Mouse (Mus musculus): ENCODE results near the gene Hapln3. TPM values are rescaled to one million over a fixed set of nuclear protein-coding genes. Genes with fewer than 3 reads are reported as not detected.

Hapln3 gene
- polyA plus RNA-seq, 1 experiment from 2014 or later: 0.40 TPM

GRCm38 (mm10) chr7:79139891-79140591 lies 9.2 kb upstream of the Hapln3 start:
- no peaks in the 10 kb centered on the region for H3K4me1 ChIP-seq (replicated peaks)
- no peak overlapping the region for H3K4me3 ChIP-seq (replicated peaks)
- H3K36me3 ChIP-seq (replicated peaks): no peaks in the 10 kb centered on the region
- H3K9ac ChIP-seq: no peak overlapping the region
- no peaks in the 10 kb centered on the region for H3K27me3 ChIP-seq
- no peak overlapping the region for H3K4me2 ChIP-seq
- WGBS (ENCODE audit: insufficient replicate concordance): 21% methylated on average over 4 of the region's 4 CpGs
- no peak overlapping the region for H3K27ac ChIP-seq (replicated peaks)
- ATAC-seq (ENCODE audit: insufficient read depth): no peak
- no peaks in the 10 kb centered on the region for H3K9me3 ChIP-seq (replicated peaks)

- 46% methylated on average over 6 of the region's 6 CpGs for WGBS (ENCODE audit: insufficient replicate concordance)
- ATAC-seq (ENCODE audit: insufficient read depth): no peak
- H3K4me3 ChIP-seq (replicated peaks): no peak overlapping the region
Measured at GRCm38 (mm10) chr7:79139328-79139824, 8.6 kb upstream of the Hapln3 start.

GRCm38 (mm10) chr7:79133391-79133790 lies 2.6 kb upstream of the Hapln3 start:
- peak; percentile 33; the same call in 1 of the 2 replicates for ATAC-seq (ENCODE audit: insufficient read depth)
- H3K27me3 ChIP-seq: peaks cover 28% of the 10 kb centered on the region
- H3K4me1 ChIP-seq (replicated peaks): 0 out of 2 replicates have a peak, but pooled peaks cover 4% of the 10 kb centered on the region
- H3K36me3 ChIP-seq (replicated peaks): no peaks in the 10 kb centered on the region
- H3K9me3 ChIP-seq (replicated peaks): no peaks in the 10 kb centered on the region
- H3K4me3 ChIP-seq (replicated peaks): no peak overlapping the region
- no peak overlapping the region for H3K4me2 ChIP-seq
- no peak overlapping the region for H3K27ac ChIP-seq (replicated peaks)
- WGBS (ENCODE audit: insufficient replicate concordance): 42% methylated on average over 6 of the region's 6 CpGs
- H3K9ac ChIP-seq: no peak overlapping the region

More at GRCm38 (mm10) chr7:79139328-79139824, 8.6 kb upstream of the Hapln3 start:
- Histone ChIP-seq H3K4me2 (no peak overlapping the region), H3K9ac (no peak overlapping the region), H3K27me3 (no peaks in the 10 kb centered on the region), H3K9me3 (replicated peaks) (no peaks in the 10 kb centered on the region), H3K36me3 (replicated peaks) (no peaks in the 10 kb centered on the region), H3K4me1 (replicated peaks) (no peaks in the 10 kb centered on the region), H3K27ac (replicated peaks) (no peak overlapping the region)

- WGBS (ENCODE audit: insufficient replicate concordance): 14% methylated on average over 13 of the region's 13 CpGs
- 0 out of 2 replicates have a peak, but pooled peaks cover 4% of the 10 kb centered on the region for H3K4me1 ChIP-seq (replicated peaks)
- H3K9ac ChIP-seq: no peak overlapping the region
- H3K9me3 ChIP-seq (replicated peaks): no peaks in the 10 kb centered on the region
- no peaks in the 10 kb centered on the region for H3K36me3 ChIP-seq (replicated peaks)
- no peak overlapping the region for H3K4me3 ChIP-seq (replicated peaks)
- no peak overlapping the region for H3K27ac ChIP-seq (replicated peaks)
- no peak for ATAC-seq (ENCODE audit: insufficient read depth)
- peaks cover 28% of the 10 kb centered on the region for H3K27me3 ChIP-seq
- H3K4me2 ChIP-seq: peak overlapping the region; percentile 36
Measured at GRCm38 (mm10) chr7:79130385-79130784, 433 bp downstream of the Hapln3 start.

GRCm38 (mm10) chr7:79129883-79130282 lies 935 bp downstream of the Hapln3 start:
- Histone ChIP-seq H3K36me3 (replicated peaks) (no peaks in the 10 kb centered on the region), H3K4me1 (replicated peaks) (0 out of 2 replicates have a peak, but pooled peaks cover 4% of the 10 kb centered on the region), H3K9me3 (replicated peaks) (no peaks in the 10 kb centered on the region), H3K27me3 (peaks cover 28% of the 10 kb centered on the region), H3K27ac (replicated peaks) (no peak overlapping the region), H3K9ac (no peak overlapping the region), H3K4me3 (replicated peaks) (no peak overlapping the region), H3K4me2 (no peak overlapping the region)
- no peak for ATAC-seq (ENCODE audit: insufficient read depth)
- 23% methylated on average over 8 of the region's 8 CpGs for WGBS (ENCODE audit: insufficient replicate concordance)

- ATAC-seq (ENCODE audit: insufficient read depth): no peak
- Histone ChIP-seq H3K4me1 (replicated peaks) (no peaks in the 10 kb centered on the region), H3K9ac (no peak overlapping the region), H3K4me3 (replicated peaks) (no peak overlapping the region), H3K27me3 (no peaks in the 10 kb centered on the region), H3K9me3 (replicated peaks) (no peaks in the 10 kb centered on the region), H3K36me3 (replicated peaks) (no peaks in the 10 kb centered on the region), H3K4me2 (no peak overlapping the region), H3K27ac (replicated peaks) (no peak overlapping the region)
- WGBS (ENCODE audit: insufficient replicate concordance): 51% methylated on average over 5 of the region's 5 CpGs
Measured at GRCm38 (mm10) chr7:79123465-79123864, 7.4 kb downstream of the Hapln3 start.

GRCm38 (mm10) chr7:79113848-79114247 lies 17.0 kb downstream of the Hapln3 start:
- Histone ChIP-seq H3K4me1 (replicated peaks) (no peaks in the 10 kb centered on the region), H3K27ac (replicated peaks) (no peak overlapping the region), H3K4me3 (replicated peaks) (no peak overlapping the region), H3K27me3 (no peaks in the 10 kb centered on the region), H3K36me3 (replicated peaks) (no peaks in the 10 kb centered on the region), H3K9ac (no peak overlapping the region), H3K4me2 (no peak overlapping the region), H3K9me3 (replicated peaks) (no peaks in the 10 kb centered on the region)
- ATAC-seq (ENCODE audit: insufficient read depth): no peak
- 51% methylated on average over 4 of the region's 4 CpGs for WGBS (ENCODE audit: insufficient replicate concordance)

GRCm38 (mm10) chr7:79096492-79096891 lies 34.3 kb downstream of the Hapln3 start:
- no peak for ATAC-seq (ENCODE audit: insufficient read depth)
- no peaks in the 10 kb centered on the region for H3K36me3 ChIP-seq (replicated peaks)
- H3K9me3 ChIP-seq (replicated peaks): no peaks in the 10 kb centered on the region
- WGBS (ENCODE audit: insufficient replicate concordance): 48% methylated on average over 5 of the region's 5 CpGs
- no peak overlapping the region for H3K9ac ChIP-seq
- 0 out of 2 replicates have a peak, but pooled peaks cover 3% of the 10 kb centered on the region for H3K27me3 ChIP-seq
- no peak overlapping the region for H3K4me2 ChIP-seq
- H3K4me3 ChIP-seq (replicated peaks): no peak overlapping the region
- no peak overlapping the region for H3K27ac ChIP-seq (replicated peaks)
- no peaks in the 10 kb centered on the region for H3K4me1 ChIP-seq (replicated peaks)

GRCm38 (mm10) chr7:79089111-79089510 lies 41.7 kb downstream of the Hapln3 start:
- Histone ChIP-seq H3K27me3 (no peaks in the 10 kb centered on the region), H3K36me3 (replicated peaks) (no peaks in the 10 kb centered on the region), H3K9ac (no peak overlapping the region), H3K27ac (replicated peaks) (no peak overlapping the region), H3K4me2 (no peak overlapping the region), H3K4me3 (replicated peaks) (no peak overlapping the region), H3K4me1 (replicated peaks) (no peaks in the 10 kb centered on the region), H3K9me3 (replicated peaks) (no peaks in the 10 kb centered on the region)
- WGBS (ENCODE audit: insufficient replicate concordance): 44% methylated on average over 4 of the region's 4 CpGs
- no peak for ATAC-seq (ENCODE audit: insufficient read depth)

- H3K9me3 ChIP-seq (replicated peaks): no peaks in the 10 kb centered on the region
- H3K27ac ChIP-seq (replicated peaks): no peak overlapping the region
- no peaks in the 10 kb centered on the region for H3K4me1 ChIP-seq (replicated peaks)
- H3K9ac ChIP-seq: no peak overlapping the region
- no peak overlapping the region for H3K4me3 ChIP-seq (replicated peaks)
- no peak overlapping the region for H3K4me2 ChIP-seq
- WGBS (ENCODE audit: insufficient replicate concordance): 19% methylated on average over 7 of the region's 7 CpGs
- ATAC-seq (ENCODE audit: insufficient read depth): no peak
- H3K27me3 ChIP-seq: no peaks in the 10 kb centered on the region
- H3K36me3 ChIP-seq (replicated peaks): no peaks in the 10 kb centered on the region
Measured at GRCm38 (mm10) chr7:79080572-79081399, 50.0 kb downstream of the Hapln3 start.

- H3K4me2 ChIP-seq: no peak overlapping the region
- no peak overlapping the region for H3K27ac ChIP-seq (replicated peaks)
- 44% methylated on average over 3 of the region's 3 CpGs for WGBS (ENCODE audit: insufficient replicate concordance)
- H3K9me3 ChIP-seq (replicated peaks): no peaks in the 10 kb centered on the region
- ATAC-seq (ENCODE audit: insufficient read depth): no peak
- no peak overlapping the region for H3K4me3 ChIP-seq (replicated peaks)
- no peaks in the 10 kb centered on the region for H3K4me1 ChIP-seq (replicated peaks)
- H3K27me3 ChIP-seq: no peaks in the 10 kb centered on the region
- H3K9ac ChIP-seq: no peak overlapping the region
- H3K36me3 ChIP-seq (replicated peaks): no peaks in the 10 kb centered on the region
Measured at GRCm38 (mm10) chr7:79079212-79079611, 51.6 kb downstream of the Hapln3 start.

All from liver, embryonic 15.5 days (tissue).